Mouse (Mus musculus): ENCODE measurements around the gene Rgs3. TPM values are rescaled to one million over a fixed set of nuclear protein-coding genes. Genes with fewer than 3 reads are reported as not detected.

Gene Rgs3
- polyA plus RNA-seq, 1 experiment from 2014 or later: 49.1 TPM

GRCm38 (mm10) chr4:62517538-62518415, 41.9 kb upstream of the Rgs3 start:
- peaks cover 12% of the 10 kb centered on the region for H3K36me3 ChIP-seq (ENCODE audit: control insufficient read depth, insufficient read depth, low read length)
- no peaks in the 10 kb centered on the region for H3K9me3 ChIP-seq (ENCODE audit: control insufficient read depth, low read length)
- H3K27ac ChIP-seq (replicated peaks; ENCODE audit: low read depth, low read length): no peak overlapping the region
- DNase-seq: no peak
- H3K4me2 ChIP-seq (ENCODE audit: low read length): no peak overlapping the region
- H3K9ac ChIP-seq (replicated peaks; ENCODE audit: low read length): 0 out of 2 replicates have a peak overlapping the region, but pooled peaks have one; percentile 2
- no peak overlapping the region for H3K4me3 ChIP-seq (replicated peaks; ENCODE audit: low read depth, low read length)
- WGBS: 90% methylated on average over 10 of the region's 10 CpGs
- no peak for ATAC-seq (ENCODE audit: low FRiP score, low TSS enrichment)
- H3K27me3 ChIP-seq (ENCODE audit: control insufficient read depth, insufficient read depth, low read length): no peaks in the 10 kb centered on the region
- peaks cover 17% of the 10 kb centered on the region for H3K4me1 ChIP-seq (ENCODE audit: control insufficient read depth, insufficient read depth, low read length)

GRCm38 (mm10) chr4:62518416-62519121, 41.1 kb upstream of the Rgs3 start:
- Histone ChIP-seq H3K9ac (replicated peaks; ENCODE audit: low read length) (peak overlapping the region; percentile 79), H3K4me1 (ENCODE audit: control insufficient read depth, insufficient read depth, low read length) (peaks cover 17% of the 10 kb centered on the region), H3K4me2 (ENCODE audit: low read length) (peak overlapping the region; percentile 68), H3K27ac (replicated peaks; ENCODE audit: low read depth, low read length) (no peak overlapping the region), H3K36me3 (ENCODE audit: control insufficient read depth, insufficient read depth, low read length) (0 out of 2 replicates have a peak, but pooled peaks cover 5% of the 10 kb centered on the region), H3K9me3 (ENCODE audit: control insufficient read depth, low read length) (no peaks in the 10 kb centered on the region), H3K4me3 (replicated peaks; ENCODE audit: low read depth, low read length) (peak overlapping the region; percentile 74), H3K27me3 (ENCODE audit: control insufficient read depth, insufficient read depth, low read length) (no peaks in the 10 kb centered on the region)
- no peak for DNase-seq
- ATAC-seq (ENCODE audit: low FRiP score, low TSS enrichment): no peak
- WGBS: 54% methylated on average over 13 of the region's 13 CpGs

DNA sequence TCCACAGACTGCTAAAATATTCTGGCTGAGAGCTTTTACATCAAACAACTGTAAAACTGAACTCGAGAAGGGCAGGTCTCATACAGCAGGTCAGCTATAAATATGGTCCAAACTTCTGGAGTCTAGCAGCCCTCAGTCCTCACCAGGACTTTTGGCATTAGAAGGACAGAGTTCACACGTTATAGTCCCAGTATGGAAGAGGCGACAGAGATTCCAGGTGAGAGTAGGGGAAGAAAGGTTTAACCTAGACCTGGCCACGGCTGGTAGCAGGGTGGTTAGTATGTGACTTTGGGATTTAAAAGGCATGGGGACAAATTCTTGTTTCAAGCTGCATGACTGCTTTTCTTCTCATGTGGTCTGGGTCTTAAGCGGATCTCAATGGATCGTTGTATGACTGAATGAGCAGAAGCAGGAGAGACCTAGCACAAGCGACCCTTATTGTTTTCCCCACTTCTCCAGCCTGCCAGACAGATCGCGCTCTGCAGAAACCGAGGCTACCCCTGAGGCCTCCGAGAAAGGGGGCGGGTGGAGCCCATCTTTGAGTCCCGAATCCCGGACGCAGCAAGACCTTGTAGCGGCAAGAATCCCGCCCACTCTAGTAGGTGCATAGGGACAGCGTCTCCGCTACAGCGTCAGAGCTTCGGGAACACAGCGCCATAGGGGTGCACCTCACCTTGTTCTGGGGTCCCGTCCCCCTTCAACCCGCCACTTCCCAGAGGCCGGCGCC, 40.4 kb upstream of the Rgs3 start:
- 2% methylated on average over 26 of the region's 26 CpGs for WGBS
- H3K36me3 ChIP-seq (ENCODE audit: control insufficient read depth, insufficient read depth, low read length): no peaks in the 10 kb centered on the region
- H3K4me3 ChIP-seq (replicated peaks; ENCODE audit: low read depth, low read length): peak overlapping the region; percentile 74
- ATAC-seq (ENCODE audit: low FRiP score, low TSS enrichment) (peak; percentile 80), DNase-seq (no peak)
- no peaks in the 10 kb centered on the region for H3K27me3 ChIP-seq (ENCODE audit: control insufficient read depth, insufficient read depth, low read length)
- H3K4me1 ChIP-seq (ENCODE audit: control insufficient read depth, insufficient read depth, low read length): peaks cover 22% of the 10 kb centered on the region
- no peaks in the 10 kb centered on the region for H3K9me3 ChIP-seq (ENCODE audit: control insufficient read depth, low read length)
- peak overlapping the region; percentile 76 for H3K27ac ChIP-seq (replicated peaks; ENCODE audit: low read depth, low read length)
- peak overlapping the region; percentile 79 for H3K9ac ChIP-seq (replicated peaks; ENCODE audit: low read length)
- H3K4me2 ChIP-seq (ENCODE audit: low read length): peak overlapping the region; percentile 68

- peak within 1 kb of the TSS; percentile 68 for H3K4me2 ChIP-seq (ENCODE audit: low read length)
- peak; percentile 87 for ATAC-seq (ENCODE audit: low FRiP score, low TSS enrichment)
Observed at GRCm38 (mm10) chr4:62519849-62520233, 39.8 kb upstream of the Rgs3 start, which contains the start of gene Alad. Gene Alad, minus strand, starts transcription at chr4:62519918.

DNA sequence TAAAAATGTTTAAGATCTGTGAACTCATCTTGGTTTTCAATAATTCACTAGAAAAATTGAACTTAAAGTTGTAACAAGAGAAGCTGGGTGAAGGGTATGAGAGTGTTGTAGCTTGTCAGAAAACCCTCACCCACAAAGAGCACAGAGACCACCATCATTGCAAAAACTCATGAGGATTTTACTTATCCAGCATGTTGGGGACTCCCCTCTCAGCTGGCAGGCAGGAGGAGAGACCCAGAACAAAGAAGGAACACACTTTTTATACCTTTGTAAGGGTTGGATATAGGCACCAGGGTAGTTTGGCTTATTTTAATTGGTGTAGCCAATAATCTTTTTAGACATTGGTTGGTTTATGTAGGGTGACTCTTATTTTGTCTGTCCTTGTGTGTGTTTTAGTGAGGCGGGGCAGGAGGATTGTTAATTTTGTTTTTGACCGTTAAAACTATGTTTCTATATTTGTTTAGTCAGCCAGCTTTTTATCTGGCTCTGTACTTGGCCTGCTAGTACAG, 38.7 kb upstream of the Rgs3 start:
- 94% methylated on average over 2 of the region's 2 CpGs for WGBS
- no peaks in the 10 kb centered on the region for H3K27me3 ChIP-seq (ENCODE audit: control insufficient read depth, insufficient read depth, low read length)
- DNase-seq: no peak

More at GRCm38 (mm10) chr4:62519849-62520233, 39.8 kb upstream of the Rgs3 start, which contains the start of gene Alad:
- H3K27ac ChIP-seq (replicated peaks; ENCODE audit: low read depth, low read length): peak within 1 kb of the TSS; percentile 76
- H3K27me3 ChIP-seq (ENCODE audit: control insufficient read depth, insufficient read depth, low read length): no peaks in the 10 kb centered on the region
- DNase-seq: peak; percentile 91
- no peaks in the 10 kb centered on the region for H3K9me3 ChIP-seq (ENCODE audit: control insufficient read depth, low read length)
- WGBS: under 1% methylated on average over 37 of the region's 37 CpGs
- H3K4me1 ChIP-seq (ENCODE audit: control insufficient read depth, insufficient read depth, low read length): peaks cover 25% of the 10 kb centered on the region
- H3K36me3 ChIP-seq (ENCODE audit: control insufficient read depth, insufficient read depth, low read length): no peaks in the 10 kb centered on the region
- H3K9ac ChIP-seq (replicated peaks; ENCODE audit: low read length): peak within 1 kb of the TSS; percentile 79
- H3K4me3 ChIP-seq (replicated peaks; ENCODE audit: low read depth, low read length): peak within 1 kb of the TSS; percentile 74

GRCm38 (mm10) chr4:62524651-62525488, 34.8 kb upstream of the Rgs3 start, which contains the start of the genes Pole3 and 4933430I17Rik:
Gene Pole3, minus strand, starts transcription at chr4:62525068.
Gene 4933430I17Rik, plus strand, starts transcription at chr4:62525369.
- Histone ChIP-seq H3K9ac (replicated peaks; ENCODE audit: low read length) (peak within 1 kb of the TSS; percentile 80), H3K4me2 (ENCODE audit: low read length) (peak within 1 kb of the TSS; percentile 88), H3K4me3 (replicated peaks; ENCODE audit: low read depth, low read length) (peak within 1 kb of the TSS; percentile 71), H3K4me1 (ENCODE audit: control insufficient read depth, insufficient read depth, low read length) (peaks cover 15% of the 10 kb centered on the region), H3K27ac (replicated peaks; ENCODE audit: low read depth, low read length) (peak within 1 kb of the TSS; percentile 96), H3K36me3 (ENCODE audit: control insufficient read depth, insufficient read depth, low read length) (no peaks in the 10 kb centered on the region), H3K27me3 (ENCODE audit: control insufficient read depth, insufficient read depth, low read length) (no peaks in the 10 kb centered on the region), H3K9me3 (ENCODE audit: control insufficient read depth, low read length) (no peaks in the 10 kb centered on the region)
- ATAC-seq (ENCODE audit: low FRiP score, low TSS enrichment): peak; percentile 98
- peak; percentile 99 for DNase-seq
- WGBS: under 1% methylated on average over 59 of the region's 59 CpGs

More for the DNA sequence above, 38.7 kb upstream of the Rgs3 start:
- Histone ChIP-seq H3K27ac (replicated peaks; ENCODE audit: low read depth, low read length) (no peak overlapping the region), H3K9ac (replicated peaks; ENCODE audit: low read length) (no peak overlapping the region), H3K4me2 (ENCODE audit: low read length) (no peak overlapping the region), H3K36me3 (ENCODE audit: control insufficient read depth, insufficient read depth, low read length) (no peaks in the 10 kb centered on the region), H3K4me3 (replicated peaks; ENCODE audit: low read depth, low read length) (no peak overlapping the region), H3K9me3 (ENCODE audit: control insufficient read depth, low read length) (no peaks in the 10 kb centered on the region), H3K4me1 (ENCODE audit: control insufficient read depth, insufficient read depth, low read length) (peaks cover 25% of the 10 kb centered on the region)
- ATAC-seq (ENCODE audit: low FRiP score, low TSS enrichment): no peak

- Histone ChIP-seq H3K27me3 (ENCODE audit: control insufficient read depth, insufficient read depth, low read length) (no peaks in the 10 kb centered on the region), H3K9ac (replicated peaks; ENCODE audit: low read length) (peak overlapping the region; percentile 80), H3K36me3 (ENCODE audit: control insufficient read depth, insufficient read depth, low read length) (no peaks in the 10 kb centered on the region), H3K4me1 (ENCODE audit: control insufficient read depth, insufficient read depth, low read length) (peaks cover 12% of the 10 kb centered on the region), H3K27ac (replicated peaks; ENCODE audit: low read depth, low read length) (peak overlapping the region; percentile 96; the same call in 1 of the 2 replicates), H3K9me3 (ENCODE audit: control insufficient read depth, low read length) (no peaks in the 10 kb centered on the region), H3K4me3 (replicated peaks; ENCODE audit: low read depth, low read length) (peak overlapping the region; percentile 71), H3K4me2 (ENCODE audit: low read length) (peak overlapping the region; percentile 88)
- whole genome bisulfite sequencing: 2% methylated on average over 10 of the region's 10 CpGs
- DNase-seq: no peak
- ATAC-seq (ENCODE audit: low FRiP score, low TSS enrichment): no peak
Observed at GRCm38 (mm10) chr4:62525489-62525811, 34.2 kb upstream of the Rgs3 start.

Data from midbrain, embryonic 14.5 days (tissue).